Mouse (Mus musculus) forebrain, embryonic 14.5 days (tissue): ENCODE results near the gene F2r. TPM values are rescaled to one million over a fixed set of nuclear protein-coding genes. Genes with fewer than 3 reads are reported as not detected.

Source experiments
- ATAC-seq: fragments of 200-750 bp; cut with Nextera tagmentation; 2 replicates; pipeline ENCODE4 v1.8.0; 2017; ENCODE audit warnings: mild to moderate bottlenecking, moderate library complexity
- DNase-seq: peaks from one replicate; pipeline ENCODE4 v3.0.0-alpha.2; 2015; ENCODE audit warnings: low spot score
- H3K27ac ChIP-seq: fragments of 300-500 bp; sonication (generic); 2 replicates; pipeline ENCODE4 v1.5.1; 2014; ENCODE audit warnings: low read depth, mild to moderate bottlenecking, control low read depth, low read length, moderate library complexity
- H3K27me3 ChIP-seq: fragments of 300-500 bp; sonication (generic); replicated peaks from 2 replicates; pipeline ENCODE4 v1.6.1; 2014; ENCODE audit warnings: low read length, control low read depth, mixed read lengths; ENCODE audit not compliant: control insufficient read depth, insufficient read depth
- H3K36me3 ChIP-seq: fragments of 300-500 bp; sonication (generic); 2 replicates; pipeline ENCODE4 v1.6.1; 2014; ENCODE audit warnings: low read length, control low read depth; ENCODE audit not compliant: control insufficient read depth, insufficient read depth
- H3K4me1 ChIP-seq: fragments of 300-500 bp; sonication (generic); 2 replicates; pipeline ENCODE4 v1.6.1; 2014; ENCODE audit warnings: antibody characterized with exemption, low read length, control low read depth; ENCODE audit not compliant: control insufficient read depth, insufficient read depth
- H3K4me2 ChIP-seq: fragments of 300-500 bp; sonication (generic); 2 replicates; pipeline ENCODE4 v1.6.1; 2014; ENCODE audit warnings: mild to moderate bottlenecking, control low read depth, low read length
- H3K4me3 ChIP-seq: fragments of 300-500 bp; sonication (generic); 2 replicates; pipeline ENCODE4 v1.5.1; 2014; ENCODE audit warnings: low read depth, low read length, control low read depth
- H3K9ac ChIP-seq: fragments of 300-500 bp; sonication (generic); 2 replicates; pipeline ENCODE4 v1.6.1; 2014; ENCODE audit warnings: mild to moderate bottlenecking, low read length, control low read depth, moderate library complexity
- H3K9me3 ChIP-seq: fragments of 300-500 bp; sonication (generic); replicated peaks from 2 replicates; pipeline ENCODE4 v1.6.1; 2016; ENCODE audit warnings: low read length, control low read depth, mixed read lengths; ENCODE audit not compliant: control insufficient read depth
- WGBS: fragments of 180-500 bp; shearing (Covaris S2); extraction: QIAGEN DNeasy Blood & Tissue Kit; methylation state at CpG from one replicate; pipeline ENCODE4 v1.1.7; 2014; 5-methylcytosine and 5-hydroxymethylcytosine counted together
- polyA plus RNA-seq: library from polyadenylated mRNA; unstranded; fragments of >200 nt; fragmentation: Nextera tagmentation; extraction: Ambion mirVana; gene quantifications from 2 replicates; pipeline ENCODE4 v1.2.1, GENCODE M21; 2014

The F2r gene
- polyA plus RNA-seq, 1 experiment from 2014 or later, result 76.2 TPM

DNA sequence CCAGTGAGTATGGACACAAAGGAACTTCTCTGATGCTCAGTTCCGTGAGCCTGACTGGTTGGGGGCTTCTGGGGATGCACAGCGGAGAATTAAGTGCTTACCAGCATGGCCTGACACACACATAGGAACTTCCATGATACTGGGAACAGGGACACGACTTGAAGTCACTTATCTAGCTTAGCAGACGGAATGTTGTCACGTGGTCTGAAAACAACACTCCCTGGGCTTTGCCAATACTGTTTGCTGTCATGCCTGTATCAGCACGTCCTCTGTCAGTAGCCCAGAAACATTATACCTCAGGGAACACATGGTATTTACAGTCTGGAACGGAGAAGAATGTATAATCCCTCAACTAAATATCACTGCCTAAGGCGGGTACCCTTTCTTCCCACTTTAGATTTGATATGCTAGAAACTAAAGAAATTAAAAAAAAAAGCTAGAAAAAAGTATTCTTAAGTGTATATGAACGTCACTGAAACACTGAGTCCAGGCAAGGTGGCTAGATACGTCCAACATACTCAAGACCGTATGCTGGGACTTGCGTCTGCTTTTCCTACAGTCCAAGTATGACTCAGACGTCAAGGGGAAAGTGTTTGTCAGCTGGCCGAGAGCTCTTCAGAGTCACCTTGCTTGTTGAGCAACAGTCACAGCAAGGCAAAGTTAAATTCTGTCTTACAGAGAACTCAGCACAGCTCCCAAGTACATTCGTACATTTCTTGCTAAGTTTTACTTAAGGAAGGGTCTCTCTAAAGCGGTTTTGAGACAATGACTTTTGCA lies 7.3 kb downstream of the F2r start:
- peaks cover 20% of the 10 kb centered on the region for H3K36me3 ChIP-seq
- peak; percentile 14 for DNase-seq
- ATAC-seq, result no peak
- peaks cover 5% of the 10 kb centered on the region; the same call in 1 of the 2 replicates for H3K4me1 ChIP-seq
- H3K9me3 ChIP-seq, result no peaks in the 10 kb centered on the region
- no peak overlapping the region for H3K27ac ChIP-seq
- no peak overlapping the region for H3K4me3 ChIP-seq
- no peaks in the 10 kb centered on the region for H3K27me3 ChIP-seq
- 90% methylated on average over 16 of the region's 16 CpGs for WGBS
- H3K9ac ChIP-seq, result no peak overlapping the region
- no peak overlapping the region for H3K4me2 ChIP-seq

GRCm38 (mm10) chr13:95609088-95609420 lies 9.2 kb downstream of the F2r start:
- WGBS, result 89% methylated on average over 2 of the region's 2 CpGs
- Histone ChIP-seq H3K4me2 (no peak overlapping the region), H3K9me3 (no peaks in the 10 kb centered on the region), H3K4me1 (no peaks in the 10 kb centered on the region), H3K27ac (no peak overlapping the region), H3K9ac (no peak overlapping the region), H3K36me3 (peaks cover 29% of the 10 kb centered on the region), H3K4me3 (no peak overlapping the region), H3K27me3 (no peaks in the 10 kb centered on the region)
- no peak for DNase-seq
- ATAC-seq, result no peak

DNA sequence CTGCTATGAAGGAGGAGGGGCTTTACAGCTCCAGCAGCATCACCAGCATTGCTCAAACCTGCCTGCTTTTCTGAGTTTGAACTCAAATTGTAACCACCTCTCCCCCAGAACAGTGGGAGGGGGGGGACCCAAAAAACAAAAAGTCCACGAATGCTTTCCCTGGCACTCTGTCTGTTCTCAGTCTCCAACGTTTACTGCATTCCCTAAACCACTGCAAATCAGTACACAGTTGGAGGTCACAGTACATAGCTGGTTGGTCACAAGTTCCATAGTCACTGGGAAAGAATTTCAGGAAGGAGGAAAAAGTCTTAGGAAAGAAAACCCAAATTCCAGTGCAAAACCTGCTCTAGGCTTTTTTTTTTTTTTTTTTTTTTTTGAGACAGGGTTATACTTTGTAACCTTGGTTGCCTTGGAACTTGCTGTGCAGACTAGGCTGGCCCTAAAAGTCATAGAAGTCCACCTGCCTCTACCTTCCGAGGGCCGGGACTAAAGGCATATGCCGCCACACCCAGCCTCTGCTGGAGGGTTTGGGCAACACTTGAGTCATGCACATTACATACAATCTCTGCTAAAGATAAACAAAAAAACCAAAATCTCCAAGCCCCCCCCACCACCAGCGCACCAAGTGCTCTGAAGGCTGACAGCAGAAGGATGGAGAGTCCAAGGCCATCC lies 9.7 kb downstream of the F2r start:
- ATAC-seq, result no peak

GRCm38 (mm10) chr13:95607019-95607418 lies 11.3 kb downstream of the F2r start:
- Histone ChIP-seq H3K27ac (no peak overlapping the region), H3K4me3 (no peak overlapping the region), H3K36me3 (peaks cover 45% of the 10 kb centered on the region), H3K4me1 (no peaks in the 10 kb centered on the region), H3K9me3 (no peaks in the 10 kb centered on the region), H3K4me2 (no peak overlapping the region), H3K27me3 (no peaks in the 10 kb centered on the region), H3K9ac (no peak overlapping the region)
- DNase-seq (no peak), ATAC-seq (no peak)
- WGBS, result 97% methylated on average over 8 of the region's 8 CpGs

More for the DNA sequence above, 9.7 kb downstream of the F2r start:
- H3K9ac ChIP-seq, result no peak overlapping the region
- no peak for DNase-seq
- H3K27ac ChIP-seq, result no peak overlapping the region
- WGBS, result 87% methylated on average over 6 of the region's 6 CpGs
- H3K4me1 ChIP-seq, result no peaks in the 10 kb centered on the region
- H3K36me3 ChIP-seq, result peaks cover 34% of the 10 kb centered on the region
- H3K4me3 ChIP-seq, result no peak overlapping the region
- H3K4me2 ChIP-seq, result no peak overlapping the region
- H3K9me3 ChIP-seq, result no peaks in the 10 kb centered on the region
- no peaks in the 10 kb centered on the region for H3K27me3 ChIP-seq

GRCm38 (mm10) chr13:95604288-95604687 lies 14.0 kb downstream of the F2r start:
- H3K9ac ChIP-seq, result no peak overlapping the region
- peak overlapping the region; percentile 62; the same call in 1 of the 2 replicates for H3K27ac ChIP-seq
- H3K4me3 ChIP-seq, result no peak overlapping the region
- H3K4me2 ChIP-seq, result no peak overlapping the region
- no peaks in the 10 kb centered on the region for H3K4me1 ChIP-seq
- no peaks in the 10 kb centered on the region for H3K27me3 ChIP-seq
- DNase-seq, result no peak
- 97% methylated on average over 25 of the region's 25 CpGs for WGBS
- peaks cover 51% of the 10 kb centered on the region for H3K36me3 ChIP-seq
- no peak for ATAC-seq
- no peaks in the 10 kb centered on the region for H3K9me3 ChIP-seq

DNA sequence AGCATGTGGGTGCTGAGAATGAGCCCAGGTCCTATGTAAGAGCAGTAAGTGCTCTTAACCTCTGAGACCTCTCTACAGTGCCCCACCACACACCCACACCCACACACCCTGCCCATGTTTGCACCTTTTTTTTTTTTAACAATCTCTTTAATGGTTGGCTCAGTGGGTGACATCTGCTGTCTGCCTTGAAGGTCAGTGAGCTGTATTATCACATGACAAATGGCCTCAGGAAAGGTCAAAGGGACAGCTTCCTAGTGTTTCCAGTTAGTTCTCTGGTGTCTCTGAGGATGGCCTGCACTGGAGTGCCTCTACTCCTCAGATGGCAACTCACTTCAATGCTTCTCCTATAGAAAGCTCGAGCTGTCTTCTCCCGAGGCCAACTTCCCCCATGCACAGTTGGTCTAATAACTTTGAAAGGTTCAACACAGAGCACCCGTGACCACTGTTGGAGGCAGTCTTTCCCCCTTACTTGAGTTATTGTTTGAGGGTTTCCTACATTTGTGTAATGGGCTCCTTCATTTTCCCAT lies 18.4 kb downstream of the F2r start:
- H3K4me2 ChIP-seq, result no peak overlapping the region
- WGBS, result 79% methylated on average over 3 of the region's 3 CpGs

DNA sequence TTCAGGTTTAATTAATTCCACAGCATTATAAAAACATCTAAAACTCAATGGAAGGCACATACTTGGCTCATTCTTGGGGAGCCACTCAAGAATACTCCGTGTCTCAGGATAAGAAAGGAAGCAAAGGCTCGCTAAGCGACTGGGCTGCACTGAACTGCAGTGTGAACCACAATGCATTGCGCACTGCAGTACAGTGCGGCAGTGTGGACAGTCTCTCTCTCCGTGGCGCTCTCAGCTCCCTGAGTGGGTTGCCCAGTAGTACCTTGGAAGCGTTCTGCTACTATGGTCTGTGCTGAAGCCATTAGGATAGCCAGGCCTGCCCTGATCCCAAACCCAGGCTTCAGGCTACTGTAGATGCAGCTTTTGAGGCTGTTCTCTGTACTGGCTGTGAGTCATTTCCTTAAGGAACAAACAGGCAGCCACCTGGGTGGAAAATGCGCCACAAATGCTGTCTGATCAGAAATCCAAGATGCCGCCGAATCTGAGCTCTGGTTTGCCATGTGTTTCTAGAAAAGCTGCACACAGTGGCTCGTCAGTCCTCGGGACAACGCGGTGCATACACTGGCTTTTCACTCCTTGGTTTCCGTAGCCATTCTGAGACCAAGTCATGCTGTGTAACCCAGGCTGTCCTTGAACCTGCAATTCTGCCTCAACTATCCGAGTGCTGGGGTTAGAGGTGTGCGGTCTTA lies 19.9 kb downstream of the F2r start:
- Histone ChIP-seq H3K9me3 (no peaks in the 10 kb centered on the region), H3K4me1 (no peaks in the 10 kb centered on the region), H3K4me2 (no peak overlapping the region), H3K36me3 (peaks cover 26% of the 10 kb centered on the region), H3K27ac (no peak overlapping the region), H3K27me3 (no peaks in the 10 kb centered on the region), H3K4me3 (no peak overlapping the region), H3K9ac (no peak overlapping the region)
- DNase-seq, result no peak
- no peak for ATAC-seq
- 84% methylated on average over 18 of the region's 18 CpGs for WGBS

More for the DNA sequence above, 18.4 kb downstream of the F2r start:
- DNase-seq, result no peak
- Histone ChIP-seq H3K27ac (no peak overlapping the region), H3K4me3 (no peak overlapping the region), H3K27me3 (no peaks in the 10 kb centered on the region), H3K9ac (no peak overlapping the region), H3K9me3 (no peaks in the 10 kb centered on the region), H3K4me1 (no peaks in the 10 kb centered on the region), H3K36me3 (peaks cover 40% of the 10 kb centered on the region)
- ATAC-seq, result no peak

DNA sequence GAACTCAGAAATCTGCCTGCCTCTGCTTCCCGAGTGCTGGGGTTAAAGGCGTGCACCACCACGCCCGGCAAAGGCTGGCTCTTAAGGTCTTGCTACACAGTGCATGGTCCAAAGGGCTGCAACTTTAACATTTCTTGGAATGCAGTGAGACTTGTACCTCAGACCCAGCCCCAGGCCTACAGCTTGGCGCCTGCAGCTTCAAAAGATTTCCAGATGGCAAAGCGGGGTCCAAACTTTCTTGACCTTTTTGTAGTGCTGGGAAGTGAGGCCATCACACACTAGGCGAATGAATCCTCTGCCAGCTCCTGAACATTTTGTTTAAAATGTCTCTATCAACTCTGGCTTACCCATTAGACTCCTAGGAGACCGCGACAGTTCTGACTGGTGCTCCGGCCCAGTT lies 20.7 kb downstream of the F2r start:
- 93% methylated on average over 10 of the region's 10 CpGs for WGBS
- peaks cover 18% of the 10 kb centered on the region for H3K36me3 ChIP-seq
- ATAC-seq, result no peak

More for the DNA sequence above, 20.7 kb downstream of the F2r start:
- Histone ChIP-seq H3K4me3 (no peak overlapping the region), H3K27ac (no peak overlapping the region), H3K4me1 (no peaks in the 10 kb centered on the region), H3K9me3 (no peaks in the 10 kb centered on the region), H3K4me2 (no peak overlapping the region), H3K27me3 (no peaks in the 10 kb centered on the region), H3K9ac (no peak overlapping the region)
- no peak for DNase-seq
